Mouse (Mus musculus) MEL (cell line): Measurements from ENCODE around the gene Abhd2. TPM values are rescaled to one million over a fixed set of nuclear protein-coding genes. Genes with fewer than 3 reads are reported as not detected.

Source experiments
- DNase-seq: peaks from one replicate; pipeline ENCODE4 v3.0.0; 2011; ENCODE audit warnings: low read depth, low spot score
- H3K27ac ChIP-seq: 2 replicates; pipeline ENCODE4 v1.5.1; 2012; ENCODE audit warnings: low read depth, mild to moderate bottlenecking, control low read depth, low read length, moderate library complexity; ENCODE audit not compliant: control insufficient read depth
- H3K27me3 ChIP-seq, 2 experiments: fragments of 150-350 bp in 1 of 2; sonication (generic) in 1 of 2; 2 replicates each; pipeline ENCODE4 v1.6.1; 2012; ENCODE audit warnings: low read length in 2 of 2, mild to moderate bottlenecking in 2 of 2, improper control_type of control experiment in 1 of 2, moderate library complexity in 1 of 2; ENCODE audit not compliant: insufficient read depth in 2 of 2, control insufficient read depth in 1 of 2
- H3K36me3 ChIP-seq, 2 experiments: 2 replicates each; pipeline ENCODE4 v1.6.1; 2012 to 2014; ENCODE audit warnings: low read length in 2 of 2, improper control_type of control experiment in 1 of 2, inconsistent platforms in 1 of 2, mild to moderate bottlenecking in 1 of 2; ENCODE audit not compliant: insufficient read depth in 2 of 2, control insufficient read depth in 1 of 2
- H3K4me1 ChIP-seq, 2 experiments: fragments of 150-350 bp in 1 of 2; sonication (generic) in 1 of 2; 2 replicates each; pipeline ENCODE4 v1.6.1; 2012; ENCODE audit warnings: low read length in 2 of 2, improper control_type of control experiment in 1 of 2, mild to moderate bottlenecking in 1 of 2; ENCODE audit not compliant: insufficient read depth in 2 of 2, control insufficient read depth in 1 of 2
- H3K4me3 ChIP-seq, 2 experiments: fragments of 150-350 bp in 1 of 2; sonication (generic) in 1 of 2; 2 replicates each; pipeline ENCODE4 v1.5.1; 2012; ENCODE audit warnings: low read depth in 2 of 2, low read length in 2 of 2, mild to moderate bottlenecking in 2 of 2, moderate library complexity in 2 of 2, control low read depth in 1 of 2, improper control_type of control experiment in 1 of 2; ENCODE audit not compliant: control insufficient read depth in 1 of 2, insufficient read depth in 1 of 2
- H3K79me2 ChIP-seq: 2 replicates; pipeline ENCODE4 v1.6.1; 2012; ENCODE audit warnings: mild to moderate bottlenecking, low read length, moderate library complexity; ENCODE audit not compliant: control insufficient read depth, poor library complexity, insufficient read depth
- H3K9ac ChIP-seq: 2 replicates; pipeline ENCODE4 v1.6.1; 2012; ENCODE audit warnings: low read depth, mild to moderate bottlenecking, control low read depth, low read length, moderate library complexity; ENCODE audit not compliant: control insufficient read depth, poor library complexity, severe bottlenecking
- H3K9me3 ChIP-seq: fragments of 150-350 bp; sonication (generic); replicated peaks from 2 replicates; pipeline ENCODE4 v1.6.1; 2012; ENCODE audit warnings: mild to moderate bottlenecking, low read length, improper control_type of control experiment, moderate library complexity; ENCODE audit not compliant: insufficient read depth
- BHLHE40 ChIP-seq: IDR thresholded peaks from 2 replicates; pipeline ENCODE4 v1.6.1; 2012; ENCODE audit warnings: low read depth, mild to moderate bottlenecking, inconsistent platforms, low read length, improper control_type of control experiment, borderline replicate concordance
- CHD1 ChIP-seq: IDR thresholded peaks from 2 replicates; pipeline ENCODE4 v1.6.1; 2012; ENCODE audit warnings: low read depth, mild to moderate bottlenecking, inconsistent platforms, low read length, improper control_type of control experiment
- CHD2 ChIP-seq: IDR thresholded peaks from 2 replicates; pipeline ENCODE4 v1.6.1; 2011; ENCODE audit warnings: low read length, improper control_type of control experiment
- EP300 ChIP-seq, 2 experiments: IDR thresholded peaks; 2 replicates each; pipeline ENCODE4 v1.6.1; 2011; ENCODE audit warnings: improper control_type of control experiment in 2 of 2, low read length in 2 of 2, low read depth in 1 of 2, mild to moderate bottlenecking in 1 of 2
- ETS1 ChIP-seq: IDR thresholded peaks from 2 replicates; pipeline ENCODE4 v1.6.1; 2012; ENCODE audit warnings: low read depth, mild to moderate bottlenecking, inconsistent platforms, low read length, improper control_type of control experiment, moderate library complexity
- GABPA ChIP-seq: IDR thresholded peaks from 2 replicates; pipeline ENCODE4 v1.6.1; 2012; ENCODE audit warnings: low read depth, mild to moderate bottlenecking, inconsistent platforms, low read length, improper control_type of control experiment, moderate library complexity
- GATA1 ChIP-seq: IDR thresholded peaks from 2 replicates; pipeline ENCODE4 v1.6.1; 2011; ENCODE audit warnings: low read depth, low read length, improper control_type of control experiment
- HCFC1 ChIP-seq: IDR thresholded peaks from 2 replicates; pipeline ENCODE4 v1.6.1; 2012; ENCODE audit warnings: low read depth, mild to moderate bottlenecking, inconsistent platforms, low read length, improper control_type of control experiment, moderate library complexity
- JUND ChIP-seq: IDR thresholded peaks from 2 replicates; pipeline ENCODE4 v1.6.1; 2011; ENCODE audit warnings: low read depth, mild to moderate bottlenecking, improper control_type of control experiment, low read length
- KAT2A ChIP-seq: conservative IDR thresholded peaks from 2 replicates; pipeline ENCODE4 v1.6.1; 2012; ENCODE audit warnings: low read depth, low read length, improper control_type of control experiment, inconsistent platforms
- MAFK ChIP-seq: IDR thresholded peaks from 2 replicates; pipeline ENCODE4 v1.6.1; 2011; ENCODE audit warnings: low read depth, mild to moderate bottlenecking, low read length, improper control_type of control experiment, borderline replicate concordance
- MAX ChIP-seq: IDR thresholded peaks from 2 replicates; pipeline ENCODE4 v1.6.1; 2011; ENCODE audit warnings: low read length, improper control_type of control experiment
- MAZ ChIP-seq: IDR thresholded peaks from 2 replicates; pipeline ENCODE4 v1.6.1; 2012; ENCODE audit warnings: low read depth, mild to moderate bottlenecking, inconsistent platforms, low read length, improper control_type of control experiment
- MEF2A ChIP-seq: IDR thresholded peaks from 2 replicates; pipeline ENCODE4 v1.6.1; 2014; ENCODE audit warnings: low read depth, mild to moderate bottlenecking, inconsistent platforms, low read length, improper control_type of control experiment; ENCODE audit not compliant: poor library complexity, insufficient replicate concordance, severe bottlenecking; ENCODE audit errors: extremely low read depth
- MXI1 ChIP-seq: IDR thresholded peaks from 2 replicates; pipeline ENCODE4 v1.6.1; 2011; ENCODE audit warnings: mild to moderate bottlenecking, low read depth, low read length, improper control_type of control experiment
- MYB ChIP-seq: IDR thresholded peaks from 2 replicates; pipeline ENCODE4 v1.6.1; 2011; ENCODE audit warnings: mild to moderate bottlenecking, low read depth, low read length, improper control_type of control experiment
- MYC ChIP-seq: IDR thresholded peaks from 2 replicates; pipeline ENCODE4 v1.6.1; 2011; ENCODE audit warnings: low read depth, mild to moderate bottlenecking, low read length, improper control_type of control experiment, moderate library complexity
- POLR2A ChIP-seq, 2 experiments: IDR thresholded peaks; 2 replicates each; pipeline ENCODE4 v1.6.1; 2011 to 2012; ENCODE audit warnings: low read length in 2 of 2, mild to moderate bottlenecking in 2 of 2, control low read depth in 1 of 2, improper control_type of control experiment in 1 of 2, low read depth in 1 of 2, moderate library complexity in 1 of 2; ENCODE audit not compliant: control insufficient read depth in 1 of 2, insufficient read depth in 1 of 2, poor library complexity in 1 of 2
- POLR2AphosphoS5 ChIP-seq: IDR thresholded peaks from 2 replicates; pipeline ENCODE4 v1.6.1; 2012; ENCODE audit warnings: low read depth, borderline replicate concordance, mild to moderate bottlenecking, inconsistent platforms, low read length, moderate library complexity, mixed read lengths
- RAD21 ChIP-seq: IDR thresholded peaks from 2 replicates; pipeline ENCODE4 v1.6.1; 2011; ENCODE audit warnings: mild to moderate bottlenecking, low read depth, low read length, improper control_type of control experiment
- SIN3A ChIP-seq: IDR thresholded peaks from 2 replicates; pipeline ENCODE4 v1.6.1; 2012; ENCODE audit warnings: low read length, improper control_type of control experiment, inconsistent platforms
- SMC3 ChIP-seq: IDR thresholded peaks from 2 replicates; pipeline ENCODE4 v1.6.1; 2011; ENCODE audit warnings: low read depth, low read length, improper control_type of control experiment
- TAL1 ChIP-seq: IDR thresholded peaks from 2 replicates; pipeline ENCODE4 v1.6.1; 2012; ENCODE audit warnings: mild to moderate bottlenecking, inconsistent platforms, low read length, moderate library complexity, mixed read lengths
- TBP ChIP-seq: IDR thresholded peaks from 2 replicates; pipeline ENCODE4 v1.8.0; 2011; ENCODE audit warnings: low read depth, low read length, improper control_type of control experiment
- TCF12 ChIP-seq: IDR thresholded peaks from 2 replicates; pipeline ENCODE4 v1.6.1; 2014; ENCODE audit warnings: low read depth, mild to moderate bottlenecking, inconsistent platforms, low read length, improper control_type of control experiment, moderate library complexity
- UBTF ChIP-seq: IDR thresholded peaks from 2 replicates; pipeline ENCODE4 v1.6.1; 2012; ENCODE audit warnings: low read depth, mild to moderate bottlenecking, inconsistent platforms, low read length, improper control_type of control experiment, moderate library complexity, borderline replicate concordance; ENCODE audit not compliant: insufficient read depth
- USF2 ChIP-seq, 2 experiments: IDR thresholded peaks; 2 replicates each; pipeline ENCODE4 v1.6.1; 2011 to 2012; ENCODE audit warnings: improper control_type of control experiment in 2 of 2, low read length in 2 of 2, borderline replicate concordance in 1 of 2, inconsistent platforms in 1 of 2, low read depth in 1 of 2, mild to moderate bottlenecking in 1 of 2; ENCODE audit not compliant: insufficient read depth in 1 of 2
- ZC3H11A ChIP-seq: IDR thresholded peaks from 2 replicates; pipeline ENCODE4 v1.6.1; 2012; ENCODE audit warnings: low read depth, mild to moderate bottlenecking, inconsistent platforms, low read length, improper control_type of control experiment
- ZKSCAN1 ChIP-seq: IDR thresholded peaks from 2 replicates; pipeline ENCODE4 v1.6.1; 2012; ENCODE audit warnings: low read depth, mild to moderate bottlenecking, inconsistent platforms, low read length, improper control_type of control experiment, moderate library complexity
- polyA plus RNA-seq, 2 experiments: library from polyadenylated mRNA; stranded (reverse) in 1 of 2; unstranded in 1 of 2; fragments of >175 nt in 1 of 2; fragments of >200 nt in 1 of 2; gene quantifications; 2 replicates each; pipeline versions ENCODE4 v1.2.1 to v1.2.4; 2012; ENCODE audit warnings: low replicate concordance in 2 of 2, low read depth in 1 of 2; ENCODE audit not compliant: insufficient read length in 2 of 2, insufficient read depth in 1 of 2, missing spikeins in 1 of 2
- total RNA-seq: library from RNA; depleted of rRNA; stranded (reverse); fragments of 300-350 nt; gene quantifications from 2 replicates; pipeline ENCODE4 v1.2.3, GENCODE M21; 2012

The Abhd2 gene
- total and polyA plus RNA-seq, 3 experiments: 13.6 to 32.0 TPM; not detected in 1

DNA sequence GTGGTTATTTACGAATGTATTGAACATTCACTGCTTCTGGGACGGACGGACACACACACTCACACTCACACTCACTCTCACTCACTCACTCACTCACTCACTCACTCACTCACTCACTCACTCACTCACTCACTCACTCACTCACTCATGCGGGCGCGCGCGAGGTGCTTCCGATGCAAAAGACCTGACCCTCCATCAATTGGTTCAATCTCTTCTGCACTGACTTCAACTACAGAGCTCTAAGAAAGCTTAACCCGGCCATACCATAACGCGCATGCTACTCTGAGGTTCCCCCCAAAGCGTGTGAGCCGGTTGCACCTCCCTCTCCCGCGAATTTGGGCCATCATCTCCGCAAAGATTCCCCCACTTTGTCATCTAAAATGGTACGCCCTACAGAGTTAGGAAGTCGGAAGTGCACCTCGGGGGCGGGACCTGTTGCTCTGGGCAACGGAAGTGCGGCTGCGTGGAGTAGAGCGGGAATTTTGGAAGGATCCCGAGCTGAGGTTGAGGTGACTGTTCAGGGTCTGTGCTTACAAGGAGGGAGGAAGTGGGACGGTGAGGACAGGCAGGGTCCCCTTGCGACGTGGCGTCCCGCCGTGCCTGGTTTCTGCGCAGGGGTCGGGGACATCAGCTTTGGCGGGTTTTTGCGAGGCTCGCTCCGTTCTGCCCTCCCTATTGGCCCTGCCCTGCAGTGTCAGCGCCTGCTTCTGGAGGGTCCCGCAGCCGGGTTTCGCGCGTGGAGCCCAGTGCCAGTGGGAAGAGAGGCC lies 119.1 kb downstream of the Abhd2 start, which contains the start of gene Fanci (continued):
- 0 out of 2 replicates have a peak, but pooled peaks have one; percentile 41 for TF ChIP-seq JUND
- 0 out of 2 replicates have a peak, but pooled peaks have one; percentile 24 for TF ChIP-seq BHLHE40
- TF ChIP-seq ZKSCAN1: no peak
- TF ChIP-seq TBP: peak; percentile 80

DNA sequence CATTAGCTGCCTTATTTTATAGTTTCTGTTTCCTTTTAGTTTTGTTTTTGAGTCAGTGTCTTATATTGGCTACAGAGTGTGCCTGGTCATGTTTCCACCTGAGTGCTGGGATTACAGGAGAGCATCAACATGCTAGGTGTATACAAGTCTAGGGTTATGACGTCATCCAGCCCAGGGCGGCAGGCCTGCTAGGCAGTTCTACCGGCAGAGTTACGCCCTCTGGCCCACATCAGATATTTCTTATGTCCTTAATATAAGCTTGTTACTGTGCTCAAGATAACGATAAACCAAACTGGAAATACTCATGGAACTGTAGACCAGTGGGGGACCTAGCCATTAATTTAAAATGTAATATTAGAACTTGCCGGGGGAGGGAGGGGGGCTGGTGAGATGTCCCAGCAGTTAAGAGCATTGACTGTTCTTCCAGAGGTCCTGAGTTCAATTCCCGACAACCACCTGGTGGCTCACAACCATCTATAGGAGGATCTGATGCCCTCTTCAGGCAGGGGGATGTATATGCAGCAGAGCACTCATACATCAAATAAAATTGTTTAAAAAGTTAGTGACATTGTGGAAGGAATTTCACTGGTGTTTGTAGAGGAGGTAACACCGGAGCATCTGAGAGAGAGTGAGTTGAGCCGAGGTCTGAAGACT lies 120.0 kb downstream of the Abhd2 start:
- no peaks in the 10 kb centered on the region for H3K27me3 ChIP-seq
- H3K27ac ChIP-seq: peak overlapping the region; percentile 79; the same call in 1 of the 2 replicates
- peaks cover 0 to 5% of the 10 kb centered on the region in 2 experiments; a peak in 2 of 4 replicates for H3K4me1 ChIP-seq
- peak overlapping the region; percentile 86 for H3K9ac ChIP-seq
- peaks cover 3% of the 10 kb centered on the region; the same call in 1 of the 2 replicates for H3K79me2 ChIP-seq
- H3K36me3 ChIP-seq: peaks cover 0 to 8% of the 10 kb centered on the region in 2 experiments; a peak in 2 of 4 replicates
- TF ChIP-seq SIN3A (no peak), SMC3 (no peak), TBP (no peak), EP300 (IDR thresholded peaks at IDR 0.05; ENCODE audit: low read depth in 1 of 2, low read length in 2 of 2) (no peak), POLR2AphosphoS5 (no peak), MEF2A (no peak), CHD1 (0 out of 2 replicates have a peak, but pooled peaks have one; percentile 12), MXI1 (no peak), ZC3H11A (no peak), HCFC1 (0 out of 2 replicates have a peak, but pooled peaks have one; percentile 18), CHD2 (no peak), UBTF (no peak), KAT2A (no peak), TAL1 (no peak), MYC (no peak), RAD21 (no peak), ETS1 (0 out of 2 replicates have a peak, but pooled peaks have one; percentile 32), USF2 (IDR thresholded peaks at IDR 0.05; ENCODE audit: borderline replicate concordance in 1 of 2, insufficient read depth in 1 of 2, low read depth in 1 of 2, low read length in 2 of 2) (no peak), GABPA (no peak), GATA1 (peak; percentile 52; the same call in 1 of the 2 replicates), MAFK (no peak), MYB (no peak), TCF12 (no peak), ZKSCAN1 (no peak), POLR2A (IDR thresholded peaks at IDR 0.05; ENCODE audit: control insufficient read depth in 1 of 2, insufficient read depth in 1 of 2, low read depth in 1 of 2, low read length in 2 of 2, poor library complexity in 1 of 2) (no peak), MAZ (no peak), MAX (no peak)
- TF ChIP-seq, all 39 proteins: peak for 4
- Histone ChIP-seq H3K9me3 (no peaks in the 10 kb centered on the region), H3K4me3 (peak overlapping the region; percentile 45 to 53)
- peak; percentile 82 for DNase-seq
